Mouse (Mus musculus) layer of hippocampus, postnatal 25 days (tissue): ENCODE results near the gene Pax2. TPM values are rescaled to one million over a fixed set of nuclear protein-coding genes. Genes with fewer than 3 reads are reported as not detected.

ENCODE experiments used
- microRNA-seq, 2 experiments: library from miRNA; unstranded; fragments of <30 nt; microRNA quantifications; one replicate each; pipeline ENCODE4 v1.2.0; 2021
- total RNA-seq, 2 experiments: library from RNA; stranded (reverse); gene quantifications; 2 replicates each; pipeline ENCODE4 v1.2.3; 2021

Gene Pax2
- total RNA-seq, 2 experiments from 2014 or later, result 0.30 to 0.52 TPM

Small RNAs within 50 kb of the gene (microRNA-seq; reads per million reads assigned to microRNA genes)
- gene Mir6405, result 0 reads per million in 2 experiments

Other genes with a start within 250 kb of the Pax2 start
- under 1 TPM; 0.28 to 0.42 TPM for gene Sec31b, start 210.2 kb upstream of the Pax2 start, total RNA-seq
- not detected for gene Gm20538, start 203.2 kb upstream of the Pax2 start, total RNA-seq
- 100 to 1,000 TPM; 343 to 371 TPM for gene Ndufb8, start 200.6 kb upstream of the Pax2 start, total RNA-seq
- 10 to 100 TPM; 29.8 to 30.2 TPM for gene Hif1an, start 193.2 kb upstream of the Pax2 start, total RNA-seq
- gene Slf2, start 175.1 kb downstream of the Pax2 start, total RNA-seq, result 10 to 100 TPM; 31.8 to 39.3 TPM
- 10 to 100 TPM; 24.8 to 29.1 TPM for gene Sema4g, start 233.1 kb downstream of the Pax2 start, total RNA-seq
- 10 to 100 TPM; 15.4 to 15.5 TPM for gene Twnk, start 249.6 kb downstream of the Pax2 start, total RNA-seq